Mouse (Mus musculus) left cerebral cortex, adult 2 months (tissue): Measurements from ENCODE around the gene Clrn2. TPM values are rescaled to one million over a fixed set of nuclear protein-coding genes. Genes with fewer than 3 reads are reported as not detected.

Source experiments
- DNase-seq, 2 experiments: peaks; one replicate each; pipeline ENCODE4 v3.0.0; 2021 to 2022; ENCODE audit warnings: low spot score in 2 of 2, mixed read lengths in 1 of 2; ENCODE audit errors: extremely low spot score in 1 of 2
- H3K27ac ChIP-seq: fragments of 200-600 bp; 2 replicates; pipeline ENCODE4 v1.8.1; 2022
- H3K4me3 ChIP-seq: fragments of 200-600 bp; 2 replicates; pipeline ENCODE4 v1.8.1; 2022
- CTCF ChIP-seq: fragments of 200-600 bp; IDR thresholded peaks from 2 replicates; pipeline ENCODE4 v1.8.1; 2022; ENCODE audit warnings: antibody characterized with exemption, mild to moderate bottlenecking, moderate library complexity
- intact Hi-C: fragments of 180-260 bp; cut with DNase I; formaldehyde crosslinking; loops from one replicate; pipeline ENCODE4 v1.15.1; 2025
- total RNA-seq, 2 experiments: library from RNA; stranded (reverse); gene quantifications; 2 replicates each; pipeline ENCODE4 v1.2.3; 2021

Gene Clrn2
- total RNA-seq, 2 experiments from 2014 or later = 0.37 to 1.1 TPM

GRCm38 (mm10) chr5:45494093-45494755, 40.7 kb downstream of the Clrn2 start:
- peak overlapping the region; percentile 60; the same call in 1 of the 2 replicates for H3K27ac ChIP-seq
- intact Hi-C loops = no loop called here
- no peak for TF ChIP-seq CTCF
- H3K4me3 ChIP-seq = peak overlapping the region; percentile 71
- DNase-seq = no peak

GRCm38 (mm10) chr5:45495429-45495975, 42.0 kb downstream of the Clrn2 start:
- intact Hi-C loops = no loop called here
- Histone ChIP-seq H3K4me3 (no peak overlapping the region), H3K27ac (no peak overlapping the region; the same call in 1 of the 2 replicates)
- no peak for DNase-seq
- TF ChIP-seq CTCF = no peak

GRCm38 (mm10) chr5:45496042-45496441, 42.5 kb downstream of the Clrn2 start:
- TF ChIP-seq CTCF = no peak
- intact Hi-C loops = no loop called here

GRCm38 (mm10) chr5:45496479-45496878, 42.9 kb downstream of the Clrn2 start:
- no peak overlapping the region; the same call in 1 of the 2 replicates for H3K27ac ChIP-seq
- no peak for DNase-seq
- H3K4me3 ChIP-seq = no peak overlapping the region
- TF ChIP-seq CTCF = no peak
- intact Hi-C loops = no loop called here

More at GRCm38 (mm10) chr5:45496042-45496441, 42.5 kb downstream of the Clrn2 start:
- Histone ChIP-seq H3K27ac (no peak overlapping the region; the same call in 1 of the 2 replicates), H3K4me3 (no peak overlapping the region)
- no peak for DNase-seq

GRCm38 (mm10) chr5:45496930-45497550, 43.5 kb downstream of the Clrn2 start:
- Histone ChIP-seq H3K4me3 (no peak overlapping the region), H3K27ac (peak overlapping the region; percentile 41; the same call in 1 of the 2 replicates)
- TF ChIP-seq CTCF = no peak
- intact Hi-C loops = no loop called here
- DNase-seq = no peak

- intact Hi-C loops = no loop called here
- Histone ChIP-seq H3K27ac (peak overlapping the region; percentile 41; the same call in 1 of the 2 replicates), H3K4me3 (no peak overlapping the region)
- DNase-seq = no peak
- no peak for TF ChIP-seq CTCF
Measured at GRCm38 (mm10) chr5:45497564-45497963, 44.0 kb downstream of the Clrn2 start.

GRCm38 (mm10) chr5:45510071-45510470, 56.5 kb downstream of the Clrn2 start:
- no peak for DNase-seq
- peak; percentile 34 for TF ChIP-seq CTCF
- intact Hi-C loops = no loop called here
- no peak overlapping the region for H3K27ac ChIP-seq
- no peak overlapping the region for H3K4me3 ChIP-seq

- DNase-seq = no peak
- intact Hi-C loops = no loop called here
- no peak overlapping the region for H3K4me3 ChIP-seq
- TF ChIP-seq CTCF = no peak
- no peak overlapping the region for H3K27ac ChIP-seq
Measured at GRCm38 (mm10) chr5:45512908-45513307, 59.4 kb downstream of the Clrn2 start.

- intact Hi-C loops = no loop called here
- H3K4me3 ChIP-seq = no peak overlapping the region
- H3K27ac ChIP-seq = no peak overlapping the region
- TF ChIP-seq CTCF = no peak
- no peak for DNase-seq
Measured at GRCm38 (mm10) chr5:45513511-45513910, 60.0 kb downstream of the Clrn2 start.

Other genes with a start within 250 kb of the Clrn2 start
- gene Qdpr, start 3.5 kb upstream of the Clrn2 start, total RNA-seq = 100 to 1,000 TPM; 130 to 138 TPM
- gene Lap3, start 39.6 kb downstream of the Clrn2 start, total RNA-seq = 10 to 100 TPM; 38.6 to 47.5 TPM
- 100 to 1,000 TPM; 107 to 108 TPM for gene Med28, start 66.5 kb downstream of the Clrn2 start, total RNA-seq
- 1 to 10 TPM; 8.1 TPM for gene Fam184b, start 185.9 kb downstream of the Clrn2 start, total RNA-seq
- gene Ncapg, start 216.2 kb downstream of the Clrn2 start, total RNA-seq = under 1 TPM; 0.20 to 0.56 TPM